Mouse (Mus musculus) midbrain, embryonic 12.5 days (tissue): Measurements from ENCODE around the gene Kdm5c. TPM values are rescaled to one million over a fixed set of nuclear protein-coding genes. Genes with fewer than 3 reads are reported as not detected.

ENCODE experiments used
- ATAC-seq: fragments of 200-750 bp; cut with Nextera tagmentation; 2 replicates; pipeline ENCODE4 v1.8.0; 2017; ENCODE audit warnings: low read depth, moderate TSS enrichment, moderate library complexity; ENCODE audit not compliant: low FRiP score
- H3K27ac ChIP-seq: fragments of 300-500 bp; sonication (generic); replicated peaks from 2 replicates; pipeline ENCODE4 v1.5.1; 2016; ENCODE audit warnings: mild to moderate bottlenecking
- H3K27me3 ChIP-seq: fragments of 300-500 bp; sonication (generic); 2 replicates; pipeline ENCODE4 v1.6.1; 2016; ENCODE audit warnings: mild to moderate bottlenecking
- H3K36me3 ChIP-seq: fragments of 300-500 bp; sonication (generic); 2 replicates; pipeline ENCODE4 v1.6.1; 2016
- H3K4me1 ChIP-seq: fragments of 300-500 bp; sonication (generic); 2 replicates; pipeline ENCODE4 v1.6.1; 2016
- H3K4me2 ChIP-seq: fragments of 300-500 bp; sonication (generic); replicated peaks from 2 replicates; pipeline ENCODE4 v1.6.1; 2016; ENCODE audit warnings: mild to moderate bottlenecking, moderate library complexity
- H3K4me3 ChIP-seq: fragments of 300-500 bp; sonication (generic); 2 replicates; pipeline ENCODE4 v1.5.1; 2016; ENCODE audit warnings: mild to moderate bottlenecking
- H3K9ac ChIP-seq: fragments of 300-500 bp; sonication (generic); replicated peaks from 2 replicates; pipeline ENCODE4 v1.6.1; 2016; ENCODE audit warnings: mild to moderate bottlenecking, moderate library complexity
- H3K9me3 ChIP-seq: fragments of 300-500 bp; sonication (generic); 2 replicates; pipeline ENCODE4 v1.6.1; 2016; ENCODE audit warnings: mild to moderate bottlenecking
- WGBS: fragments of 180-500 bp; shearing (Covaris S2); methylation state at CpG from one replicate; pipeline ENCODE4 v1.1.7; 2016; 5-methylcytosine and 5-hydroxymethylcytosine counted together
- polyA plus RNA-seq: library from polyadenylated mRNA; unstranded; fragments of >200 nt; fragmentation: Nextera tagmentation; extraction: Ambion mirVana; gene quantifications from 2 replicates; pipeline ENCODE4 v1.2.1, GENCODE M21; 2016

Kdm5c gene
- 62.6 and 64.4 TPM in 2 replicates for polyA plus RNA-seq

DNA sequence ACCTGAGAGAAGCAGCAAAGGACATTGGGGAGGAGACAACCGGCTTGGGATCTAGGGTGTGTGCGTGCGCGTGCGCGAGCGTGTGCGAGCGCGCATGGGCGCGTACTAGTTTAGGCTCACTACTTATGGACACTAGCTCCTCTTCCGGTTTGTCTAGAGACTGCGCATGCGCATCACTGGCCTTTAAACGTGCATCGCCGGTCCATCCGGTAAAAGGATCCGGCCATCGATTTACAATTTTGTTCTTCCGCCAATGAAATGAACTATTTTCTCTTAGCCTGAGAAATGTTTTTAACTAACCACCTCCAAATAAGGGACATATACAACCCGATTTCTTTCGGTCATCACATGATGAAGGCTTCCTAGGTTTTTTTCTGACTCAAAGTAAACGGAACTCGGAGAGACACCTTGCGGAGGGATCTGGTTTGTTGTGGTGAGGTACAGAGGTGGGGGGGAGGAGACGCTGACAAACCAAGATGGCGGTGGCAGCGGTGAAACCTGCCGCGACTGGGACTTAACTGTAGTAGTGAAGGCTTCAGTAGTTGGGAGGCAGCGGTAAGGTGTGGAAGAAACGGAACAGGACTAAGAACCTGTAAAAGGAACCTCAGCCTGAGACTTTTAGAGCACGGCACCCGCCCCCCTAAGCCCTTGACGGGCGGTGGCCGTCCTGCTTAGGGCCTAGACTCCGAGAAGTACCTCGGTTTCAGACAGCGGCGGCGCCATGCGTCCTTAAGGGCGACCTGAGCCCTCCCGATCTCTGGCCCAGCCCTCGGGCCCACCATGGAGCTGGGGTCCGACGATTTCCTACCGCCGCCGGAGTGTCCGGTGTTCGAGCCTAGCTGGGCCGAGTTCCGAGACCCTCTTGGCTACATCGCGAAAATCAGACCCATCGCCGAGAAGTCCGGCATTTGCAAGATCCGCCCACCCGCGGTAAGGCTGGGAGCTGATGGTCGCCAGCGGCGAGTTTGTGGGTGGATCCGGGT is at the start of gene Kdm5c:
Kdm5c (plus strand) TSS at position 240 of the 983 bp plus-strand sequence.
- peak; percentile 98 for ATAC-seq
- H3K9ac ChIP-seq: peak within 1 kb of the TSS; percentile 90
- H3K4me3 ChIP-seq: peak within 1 kb of the TSS; percentile 85
- peaks cover 7% of the 10 kb centered on the region; the same call in 1 of the 2 replicates for H3K27me3 ChIP-seq
- H3K4me2 ChIP-seq: peak within 1 kb of the TSS; percentile 82
- WGBS: under 1% methylated on average over 64 of the region's 69 CpGs
- no peaks in the 10 kb centered on the region for H3K9me3 ChIP-seq
- H3K36me3 ChIP-seq: peaks cover 5% of the 10 kb centered on the region; the same call in 1 of the 2 replicates
- H3K27ac ChIP-seq: peak within 1 kb of the TSS; percentile 64
- H3K4me1 ChIP-seq: peaks cover 17% of the 10 kb centered on the region

DNA sequence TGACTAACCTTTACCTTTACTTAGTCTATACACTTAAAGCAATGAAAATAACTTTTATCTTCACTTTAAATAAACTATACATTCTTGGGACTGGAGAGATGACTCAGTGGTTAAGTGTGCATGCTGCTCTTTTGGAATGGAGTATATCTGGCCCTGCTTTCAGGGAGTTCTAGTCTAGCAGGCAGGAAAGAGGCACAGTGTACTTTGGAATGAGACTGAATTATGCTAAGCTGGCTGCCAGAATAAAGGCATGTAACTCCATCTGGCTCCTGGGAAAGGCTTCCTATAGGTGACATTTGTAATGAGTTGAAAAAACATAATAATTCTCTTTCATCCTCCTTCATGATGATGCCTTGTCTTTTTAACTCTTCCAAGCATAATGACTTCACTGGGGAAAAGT is 45.7 kb upstream of the Kdm5c start:
- H3K4me2 ChIP-seq: no peak overlapping the region
- H3K4me3 ChIP-seq: no peak overlapping the region
- ATAC-seq: no peak
- no peaks in the 10 kb centered on the region for H3K36me3 ChIP-seq
- H3K9ac ChIP-seq: no peak overlapping the region
- no peak overlapping the region for H3K27ac ChIP-seq
- H3K27me3 ChIP-seq: peaks cover 65% of the 10 kb centered on the region
- no peaks in the 10 kb centered on the region for H3K9me3 ChIP-seq
- H3K4me1 ChIP-seq: no peaks in the 10 kb centered on the region

DNA sequence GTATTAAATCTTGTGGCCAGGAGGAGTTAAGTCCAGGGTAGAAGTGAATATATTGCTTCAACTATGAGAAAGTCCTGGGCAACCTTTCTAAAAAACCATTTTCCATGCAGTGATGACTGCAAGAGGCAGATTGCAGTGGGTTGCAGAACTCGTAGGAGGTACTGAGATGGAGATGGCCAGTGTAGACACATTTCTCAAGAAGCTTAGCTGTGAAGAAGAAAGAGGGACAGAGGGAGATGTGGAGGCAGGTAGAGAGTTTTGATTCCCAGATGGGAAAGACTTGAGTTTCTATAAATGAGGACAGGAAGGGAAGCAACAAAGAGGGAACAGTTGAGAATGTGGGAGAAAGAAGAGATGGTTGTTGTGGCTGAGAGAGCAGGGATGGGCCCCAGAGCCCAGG is 41.6 kb upstream of the Kdm5c start:
- H3K36me3 ChIP-seq: no peaks in the 10 kb centered on the region
- H3K9ac ChIP-seq: no peak overlapping the region
- H3K4me3 ChIP-seq: no peak overlapping the region
- no peaks in the 10 kb centered on the region for H3K4me1 ChIP-seq
- H3K9me3 ChIP-seq: no peaks in the 10 kb centered on the region
- H3K27me3 ChIP-seq: peaks cover 88% of the 10 kb centered on the region
- no peak for ATAC-seq
- no peak overlapping the region for H3K4me2 ChIP-seq
- WGBS: 83% methylated on average over 1 of the region's 1 CpGs
- H3K27ac ChIP-seq: no peak overlapping the region

DNA sequence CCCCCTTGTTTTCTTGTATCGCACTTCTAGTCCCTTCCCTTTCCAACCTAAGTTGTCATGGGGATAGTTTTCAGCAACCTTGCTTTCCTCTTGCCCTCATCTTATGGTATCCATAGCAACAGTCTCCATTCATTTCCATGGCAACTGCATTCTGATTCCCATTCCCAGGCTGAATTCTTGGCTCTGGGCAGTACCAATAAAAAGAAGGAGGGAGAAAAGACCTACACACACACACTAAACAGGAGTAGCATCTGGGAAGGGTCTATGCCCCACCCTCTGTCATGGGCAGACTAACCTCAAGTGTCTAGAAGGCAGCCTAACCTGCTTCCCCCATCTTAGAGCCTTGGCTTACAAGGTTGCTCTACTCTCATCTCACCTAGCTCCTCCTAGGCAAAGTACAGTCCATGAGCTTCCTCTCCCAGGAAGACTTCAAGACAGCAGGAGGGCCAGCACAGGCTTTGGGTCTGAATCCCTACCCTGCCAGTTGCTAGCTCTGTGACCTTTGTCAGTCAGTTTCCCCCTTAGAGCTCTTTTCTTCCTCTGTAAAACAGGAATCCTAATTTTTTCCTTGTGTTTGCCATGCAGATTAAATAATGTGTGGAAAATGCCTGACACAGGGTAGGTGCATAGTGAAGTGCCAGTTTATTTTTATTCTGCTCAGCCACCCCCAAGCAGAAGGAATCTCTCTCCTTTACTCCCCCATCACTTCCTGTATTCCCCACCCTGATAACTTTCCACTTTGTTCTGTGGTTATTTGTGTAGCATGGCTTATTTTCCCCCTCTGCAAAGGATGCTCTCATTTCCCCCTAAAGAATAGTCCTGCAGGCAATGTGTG is 34.8 kb upstream of the Kdm5c start:
- peak; percentile 93 for ATAC-seq

DNA sequence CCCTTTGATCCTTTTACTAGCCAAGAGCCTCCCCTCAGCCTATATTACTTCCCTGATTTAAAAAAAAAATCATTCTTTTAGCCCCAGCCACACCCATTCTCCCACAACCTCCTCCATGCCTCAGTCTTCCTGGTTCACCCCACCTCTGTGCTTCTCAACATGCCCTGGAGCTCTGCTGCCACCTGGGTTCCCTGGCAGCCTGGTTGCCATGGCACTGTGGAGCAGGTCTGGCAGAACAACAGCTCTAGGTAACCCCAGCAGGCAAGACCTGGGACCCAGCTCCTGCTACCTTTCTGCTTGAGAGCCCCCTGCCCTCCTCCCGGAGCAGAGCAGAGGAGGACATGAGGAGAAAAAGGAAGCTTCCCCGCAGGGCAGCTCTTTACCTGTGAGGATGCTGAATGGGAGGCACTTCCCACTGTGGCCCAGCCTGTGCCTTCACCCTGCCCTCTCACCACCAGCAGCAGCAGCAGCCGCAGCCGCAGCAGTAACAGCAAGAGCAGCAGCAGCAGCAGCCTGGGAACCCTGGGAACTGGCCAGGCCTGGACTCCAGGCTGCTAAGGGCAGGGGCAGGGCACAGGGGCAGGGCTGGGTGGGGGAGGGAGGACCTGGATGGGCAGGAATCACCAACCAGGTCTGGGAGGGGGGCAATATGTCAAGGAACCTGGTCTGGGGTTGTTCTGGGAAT is 30.9 kb upstream of the Kdm5c start:
- H3K36me3 ChIP-seq: no peaks in the 10 kb centered on the region
- 20% methylated on average over 4 of the region's 4 CpGs for WGBS
- H3K27ac ChIP-seq: no peak overlapping the region; the same call in 1 of the 2 replicates
- no peak for ATAC-seq
- H3K4me2 ChIP-seq: no peak overlapping the region
- H3K4me1 ChIP-seq: peaks cover 32% of the 10 kb centered on the region
- no peaks in the 10 kb centered on the region for H3K9me3 ChIP-seq
- peaks cover 94% of the 10 kb centered on the region for H3K27me3 ChIP-seq
- no peak overlapping the region for H3K9ac ChIP-seq
- H3K4me3 ChIP-seq: no peak overlapping the region

More for the DNA sequence above, 34.8 kb upstream of the Kdm5c start:
- peaks cover 93% of the 10 kb centered on the region for H3K27me3 ChIP-seq
- H3K4me1 ChIP-seq: peaks cover 35% of the 10 kb centered on the region
- H3K4me2 ChIP-seq: peak overlapping the region; percentile 30
- no peak overlapping the region for H3K9ac ChIP-seq
- H3K27ac ChIP-seq: peak overlapping the region; percentile 88
- WGBS: 14% methylated on average over 1 of the region's 1 CpGs
- no peaks in the 10 kb centered on the region for H3K9me3 ChIP-seq
- H3K4me3 ChIP-seq: no peak overlapping the region
- H3K36me3 ChIP-seq: no peaks in the 10 kb centered on the region

DNA sequence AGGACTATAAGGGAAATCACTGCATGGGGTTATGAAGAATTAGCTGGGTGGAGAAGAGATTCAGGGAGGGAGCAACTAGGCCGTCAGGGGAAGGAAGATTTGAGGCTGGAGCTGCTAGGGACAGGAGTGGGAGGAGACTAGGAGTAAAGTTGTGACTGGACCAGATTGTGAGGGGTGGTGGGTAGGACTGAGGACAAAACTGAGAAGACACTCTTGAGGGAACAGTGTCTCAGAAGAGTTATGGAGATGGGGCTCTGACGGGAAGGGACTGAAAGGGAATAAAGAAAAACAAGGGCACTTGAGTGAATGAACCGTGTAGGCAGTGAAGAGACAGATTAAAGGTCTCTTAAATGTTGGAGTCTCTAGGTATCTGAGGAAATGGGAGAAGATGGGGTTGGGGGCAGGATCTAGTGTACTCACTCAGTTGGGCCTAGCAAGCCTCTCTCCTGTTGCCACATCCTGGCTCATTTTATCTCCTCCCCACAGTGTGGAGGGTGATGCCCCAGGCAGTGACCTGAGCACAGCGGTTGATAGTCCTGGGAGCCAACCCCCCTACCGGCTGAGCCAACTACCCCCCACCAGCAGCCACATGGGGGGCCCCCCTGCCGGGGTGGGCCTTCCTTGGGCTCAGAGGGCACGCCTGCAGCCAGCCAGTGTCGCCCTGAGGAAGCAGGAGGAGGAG is 30.3 kb upstream of the Kdm5c start:
- Histone ChIP-seq H3K36me3 (no peaks in the 10 kb centered on the region), H3K27ac (no peak overlapping the region; the same call in 1 of the 2 replicates), H3K4me2 (no peak overlapping the region), H3K27me3 (peaks cover 94% of the 10 kb centered on the region), H3K4me1 (peaks cover 26% of the 10 kb centered on the region), H3K4me3 (no peak overlapping the region), H3K9ac (no peak overlapping the region), H3K9me3 (no peaks in the 10 kb centered on the region)
- WGBS: 30% methylated on average over 8 of the region's 8 CpGs
- no peak for ATAC-seq

DNA sequence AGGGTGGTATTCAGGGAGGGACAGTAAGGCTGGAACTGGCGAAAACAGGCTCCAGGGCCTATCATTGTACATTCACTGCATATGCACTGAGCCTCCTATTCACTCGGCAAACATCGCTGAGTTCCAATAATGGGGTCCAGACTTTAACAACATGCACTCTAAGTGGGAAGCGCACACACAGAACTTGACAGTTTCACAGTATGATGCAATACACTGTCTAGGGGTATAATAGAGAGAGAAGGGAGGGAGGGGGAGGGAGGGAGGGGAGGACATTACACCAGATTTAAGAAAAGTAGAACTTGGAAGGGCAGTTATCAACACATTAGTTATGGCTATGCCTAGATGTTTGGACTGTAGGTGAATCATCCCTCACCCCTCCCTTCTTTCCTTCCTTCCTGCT is 29.6 kb upstream of the Kdm5c start:
- H3K27me3 ChIP-seq: peaks cover 90% of the 10 kb centered on the region
- H3K9ac ChIP-seq: no peak overlapping the region
- no peak overlapping the region for H3K4me2 ChIP-seq
- ATAC-seq: no peak
- H3K4me1 ChIP-seq: peaks cover 21% of the 10 kb centered on the region
- H3K36me3 ChIP-seq: no peaks in the 10 kb centered on the region
- H3K4me3 ChIP-seq: no peak overlapping the region
- WGBS: 83% methylated on average over 4 of the region's 4 CpGs
- no peaks in the 10 kb centered on the region for H3K9me3 ChIP-seq
- no peak overlapping the region for H3K27ac ChIP-seq

DNA sequence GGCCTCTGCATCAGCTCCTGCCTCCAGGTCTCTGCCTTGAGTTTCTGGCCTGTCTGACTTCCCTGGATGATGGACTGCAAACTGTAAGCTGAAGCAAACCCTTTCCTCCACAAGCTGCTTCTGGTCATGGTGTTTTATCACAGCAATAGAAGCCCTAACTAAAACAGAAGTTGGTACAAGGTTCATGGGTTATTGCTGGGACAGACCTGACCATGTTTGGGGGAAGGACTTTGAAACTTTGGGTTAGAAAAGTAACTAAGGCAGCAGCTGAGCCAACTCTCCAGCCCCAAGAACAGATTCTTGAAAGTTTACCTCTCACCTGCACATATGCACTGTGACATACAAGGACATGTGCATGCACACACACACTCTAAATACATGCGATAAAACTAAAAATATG is 27.3 kb upstream of the Kdm5c start:
- Histone ChIP-seq H3K9me3 (no peaks in the 10 kb centered on the region), H3K27ac (no peak overlapping the region), H3K4me1 (peaks cover 12% of the 10 kb centered on the region), H3K4me3 (no peak overlapping the region), H3K36me3 (no peaks in the 10 kb centered on the region), H3K9ac (no peak overlapping the region), H3K4me2 (no peak overlapping the region), H3K27me3 (peaks cover 90% of the 10 kb centered on the region)
- WGBS: 92% methylated on average over 1 of the region's 1 CpGs
- ATAC-seq: no peak

DNA sequence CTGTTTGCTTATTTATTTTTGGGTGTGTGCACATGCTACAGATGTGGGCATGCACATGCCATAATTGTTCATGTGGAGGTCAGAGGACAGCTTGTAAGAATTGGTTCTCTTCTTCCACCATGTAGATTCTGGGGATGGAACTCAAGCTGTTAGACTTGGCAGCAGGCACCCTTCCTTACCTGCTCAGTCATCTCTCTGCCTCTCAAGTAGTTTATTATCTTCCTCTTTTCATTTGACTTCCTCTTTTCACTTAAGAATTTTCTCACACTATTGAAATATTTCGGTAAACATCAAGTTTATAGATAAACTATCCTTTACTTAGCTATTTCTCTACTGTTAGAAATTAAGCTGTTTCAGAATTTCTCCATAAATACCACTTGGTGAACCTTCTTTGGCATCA is 18.1 kb upstream of the Kdm5c start:
- no peaks in the 10 kb centered on the region for H3K4me1 ChIP-seq
- no peak overlapping the region for H3K9ac ChIP-seq
- peaks cover 84% of the 10 kb centered on the region for H3K27me3 ChIP-seq
- no peak overlapping the region for H3K4me3 ChIP-seq
- H3K9me3 ChIP-seq: no peaks in the 10 kb centered on the region
- no peak overlapping the region for H3K4me2 ChIP-seq
- WGBS: 83% methylated on average over 1 of the region's 1 CpGs
- no peak for ATAC-seq
- no peak overlapping the region for H3K27ac ChIP-seq
- no peaks in the 10 kb centered on the region for H3K36me3 ChIP-seq

DNA sequence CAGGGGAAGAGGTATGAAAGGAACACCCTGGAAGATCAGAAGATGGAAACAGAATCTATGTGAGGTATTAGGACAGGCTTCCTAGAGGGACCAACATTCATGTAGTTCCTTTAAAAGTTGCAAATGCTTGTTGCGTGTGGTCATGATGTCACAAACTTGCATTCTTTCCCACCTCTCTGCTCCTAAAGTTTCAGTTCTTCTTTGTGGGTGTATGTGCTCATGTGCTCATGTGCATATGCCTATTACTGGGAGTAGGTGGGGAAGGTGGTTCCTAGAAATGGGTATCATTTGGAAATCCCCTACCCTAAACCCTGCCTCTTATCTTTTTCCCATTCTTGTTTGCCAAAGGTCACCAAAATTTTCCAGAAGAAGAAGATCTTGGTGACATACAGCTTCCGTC is 14.3 kb upstream of the Kdm5c start:
- H3K27me3 ChIP-seq: peaks cover 86% of the 10 kb centered on the region

DNA sequence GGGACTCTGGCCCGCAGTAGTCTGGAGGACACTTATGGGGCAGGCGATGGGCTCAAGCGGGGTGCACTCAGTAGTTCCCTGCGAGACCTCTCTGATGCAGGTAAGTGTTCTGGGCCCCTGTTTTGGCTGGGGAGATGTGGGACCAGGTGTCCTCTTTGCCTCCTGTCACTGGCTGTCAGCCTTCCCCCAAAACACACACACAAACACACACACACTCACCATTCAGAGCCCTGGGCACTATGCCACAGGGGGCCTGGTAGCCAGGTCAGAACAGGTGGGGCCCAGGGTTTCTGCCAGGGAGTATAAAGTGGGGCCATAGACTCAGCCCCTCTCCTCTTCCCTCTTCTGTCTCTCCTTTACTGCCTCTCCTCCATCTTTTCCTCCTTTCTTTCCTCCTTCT is 11.1 kb upstream of the Kdm5c start:
- Histone ChIP-seq H3K36me3 (no peaks in the 10 kb centered on the region), H3K9me3 (no peaks in the 10 kb centered on the region), H3K27me3 (peaks cover 98% of the 10 kb centered on the region), H3K4me2 (no peak overlapping the region), H3K4me3 (no peak overlapping the region), H3K4me1 (no peaks in the 10 kb centered on the region), H3K9ac (no peak overlapping the region), H3K27ac (no peak overlapping the region)
- ATAC-seq: no peak
- 74% methylated on average over 4 of the region's 4 CpGs for WGBS

More for the DNA sequence above, 14.3 kb upstream of the Kdm5c start:
- no peaks in the 10 kb centered on the region for H3K36me3 ChIP-seq
- H3K27ac ChIP-seq: no peak overlapping the region
- no peak overlapping the region for H3K9ac ChIP-seq
- no peaks in the 10 kb centered on the region for H3K4me1 ChIP-seq
- no peak overlapping the region for H3K4me3 ChIP-seq
- no peak for ATAC-seq
- no peak overlapping the region for H3K4me2 ChIP-seq
- 98% methylated on average over 2 of the region's 2 CpGs for WGBS
- H3K9me3 ChIP-seq: no peaks in the 10 kb centered on the region
